Mouse (Mus musculus) embryo, embryonic 10 days (tissue): ENCODE data around the gene Nfe2l1.
A peak's percentile ranks its signal among the peaks of the same experiment; 100 is the strongest.
"Not testable (repeated sequence)": the region's sequence is repeated elsewhere in the genome, so short reads cannot be mapped to it uniquely, and the experiment has no call there.

Experiments
- DNase-seq: peaks from one replicate; pipeline ENCODE4 v3.0.0-alpha.2; 2015; ENCODE audit warnings: low spot score

The Nfe2l1 gene

GRCm38 (mm10) chr11:96829813-96830538 is at the start of gene Nfe2l1:
Gene Nfe2l1 (minus strand): TSS chr11:96829968.
- peak; percentile 99 for DNase-seq

GRCm38 (mm10) chr11:96879359-96879758 is 49.6 kb upstream of the Nfe2l1 start:
- DNase-seq = peak; percentile 68

GRCm38 (mm10) chr11:96878715-96879114 is 48.9 kb upstream of the Nfe2l1 start:
- DNase-seq = no peak

- no peak for DNase-seq
Measured at GRCm38 (mm10) chr11:96877071-96877470, 47.3 kb upstream of the Nfe2l1 start.

- DNase-seq = peak; percentile 83
Measured at GRCm38 (mm10) chr11:96876300-96877040, 46.7 kb upstream of the Nfe2l1 start.

GRCm38 (mm10) chr11:96875745-96876144 is 46.0 kb upstream of the Nfe2l1 start:
- DNase-seq = peak; percentile 96

GRCm38 (mm10) chr11:96875270-96875669 is 45.5 kb upstream of the Nfe2l1 start:
- no peak for DNase-seq

- DNase-seq = peak; percentile 81
Measured at GRCm38 (mm10) chr11:96873601-96874140, 43.9 kb upstream of the Nfe2l1 start.

- DNase-seq = peak; percentile 84
Measured at GRCm38 (mm10) chr11:96872441-96873379, 42.9 kb upstream of the Nfe2l1 start.

GRCm38 (mm10) chr11:96867149-96867548 is 37.4 kb upstream of the Nfe2l1 start:
- DNase-seq = peak; percentile 83

- DNase-seq = peak; percentile 88
Measured at GRCm38 (mm10) chr11:96863206-96863995, 33.6 kb upstream of the Nfe2l1 start.

- DNase-seq = no peak
Measured at GRCm38 (mm10) chr11:96862534-96862933, 32.8 kb upstream of the Nfe2l1 start.

GRCm38 (mm10) chr11:96861878-96862289 is 32.1 kb upstream of the Nfe2l1 start:
- peak; percentile 98 for DNase-seq

GRCm38 (mm10) chr11:96861446-96861845 is 31.7 kb upstream of the Nfe2l1 start:
- no peak for DNase-seq

- peak; percentile 92 for DNase-seq
Measured at GRCm38 (mm10) chr11:96860564-96860963, 30.8 kb upstream of the Nfe2l1 start.

- DNase-seq = no peak
Measured at GRCm38 (mm10) chr11:96859635-96860034, 29.9 kb upstream of the Nfe2l1 start.

GRCm38 (mm10) chr11:96857446-96857845 is 27.7 kb upstream of the Nfe2l1 start:
- no peak for DNase-seq

- DNase-seq = peak; percentile 56
Measured at GRCm38 (mm10) chr11:96849681-96850467, 20.1 kb upstream of the Nfe2l1 start, which contains the start of gene Copz2. Gene Copz2 (plus strand): TSS chr11:96849870.

- DNase-seq = not testable (repeated sequence)
Measured at GRCm38 (mm10) chr11:96849145-96849544, 19.4 kb upstream of the Nfe2l1 start.

GRCm38 (mm10) chr11:96848694-96849093 is 18.9 kb upstream of the Nfe2l1 start:
- DNase-seq = no peak
